Mouse (Mus musculus): ENCODE results near the gene Hoxd9. TPM values are rescaled to one million over a fixed set of nuclear protein-coding genes. Genes with fewer than 3 reads are reported as not detected.

The Hoxd9 gene
- polyA plus RNA-seq, 1 experiment from 2014 or later: not detected

GRCm38 (mm10) chr2:74655821-74656631 is 41.5 kb upstream of the Hoxd9 start:
- no peak for DNase-seq
- WGBS (ENCODE audit: insufficient replicate concordance): 2% methylated on average over 67 of the region's 69 CpGs

DNA sequence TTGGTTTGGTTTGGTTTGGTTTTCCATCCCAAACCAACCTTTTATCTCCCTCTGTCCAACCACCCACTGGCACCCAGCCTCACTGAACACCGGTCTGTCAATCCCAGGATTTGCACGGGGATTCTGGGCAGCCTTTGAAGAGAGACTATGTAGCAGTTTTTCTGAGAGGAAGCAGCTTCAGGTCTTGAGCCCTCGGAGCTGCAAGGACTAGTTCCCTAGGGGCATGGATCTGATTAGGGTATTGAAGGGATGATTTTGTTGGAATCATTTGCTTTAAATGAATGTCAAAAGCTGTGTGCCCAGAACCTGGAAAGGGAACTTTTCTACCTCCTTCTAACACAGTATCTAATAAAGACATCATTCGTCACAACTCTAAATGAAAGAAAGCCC is 40.9 kb upstream of the Hoxd9 start:
- WGBS (ENCODE audit: insufficient replicate concordance): 4% methylated on average over 4 of the region's 4 CpGs
- peaks cover 15% of the 10 kb centered on the region for H3K4me1 ChIP-seq (ENCODE audit: insufficient read depth)
- no peak overlapping the region for H3K4me3 ChIP-seq (ENCODE audit: low read depth, low read length)
- no peaks in the 10 kb centered on the region for H3K9me3 ChIP-seq (ENCODE audit: low read length)
- no peak for TF ChIP-seq CTCF (IDR thresholded peaks at IDR 0.05; ENCODE audit: low read depth)
- no peak for TF ChIP-seq EP300 (IDR thresholded peaks at IDR 0.05; ENCODE audit: low read depth)
- H3K9ac ChIP-seq (replicated peaks): no peak overlapping the region
- no peak overlapping the region for H3K27ac ChIP-seq (ENCODE audit: low read depth)
- ATAC-seq (no peak), DNase-seq (no peak)
- peaks cover 89% of the 10 kb centered on the region for H3K27me3 ChIP-seq (ENCODE audit: insufficient read depth, low read length)
- no peaks in the 10 kb centered on the region for H3K36me3 ChIP-seq (replicated peaks; ENCODE audit: insufficient read depth, low read length)
- H3K4me2 ChIP-seq (ENCODE audit: low read depth, low read length): no peak overlapping the region

More at GRCm38 (mm10) chr2:74655821-74656631, 41.5 kb upstream of the Hoxd9 start:
- H3K4me1 ChIP-seq (ENCODE audit: insufficient read depth): peaks cover 15% of the 10 kb centered on the region
- ATAC-seq: peak; percentile 33; the same call in 1 of the 2 replicates
- TF ChIP-seq CTCF (IDR thresholded peaks at IDR 0.05; ENCODE audit: low read depth) (no peak), EP300 (IDR thresholded peaks at IDR 0.05; ENCODE audit: low read depth) (no peak)
- H3K27me3 ChIP-seq (ENCODE audit: insufficient read depth, low read length): peaks cover 89% of the 10 kb centered on the region
- H3K9ac ChIP-seq (replicated peaks): no peak overlapping the region
- no peaks in the 10 kb centered on the region for H3K9me3 ChIP-seq (ENCODE audit: low read length)
- no peak overlapping the region for H3K27ac ChIP-seq (ENCODE audit: low read depth)
- no peaks in the 10 kb centered on the region for H3K36me3 ChIP-seq (replicated peaks; ENCODE audit: insufficient read depth, low read length)
- H3K4me2 ChIP-seq (ENCODE audit: low read depth, low read length): peak overlapping the region; percentile 60
- peak overlapping the region; percentile 44 for H3K4me3 ChIP-seq (ENCODE audit: low read depth, low read length)

DNA sequence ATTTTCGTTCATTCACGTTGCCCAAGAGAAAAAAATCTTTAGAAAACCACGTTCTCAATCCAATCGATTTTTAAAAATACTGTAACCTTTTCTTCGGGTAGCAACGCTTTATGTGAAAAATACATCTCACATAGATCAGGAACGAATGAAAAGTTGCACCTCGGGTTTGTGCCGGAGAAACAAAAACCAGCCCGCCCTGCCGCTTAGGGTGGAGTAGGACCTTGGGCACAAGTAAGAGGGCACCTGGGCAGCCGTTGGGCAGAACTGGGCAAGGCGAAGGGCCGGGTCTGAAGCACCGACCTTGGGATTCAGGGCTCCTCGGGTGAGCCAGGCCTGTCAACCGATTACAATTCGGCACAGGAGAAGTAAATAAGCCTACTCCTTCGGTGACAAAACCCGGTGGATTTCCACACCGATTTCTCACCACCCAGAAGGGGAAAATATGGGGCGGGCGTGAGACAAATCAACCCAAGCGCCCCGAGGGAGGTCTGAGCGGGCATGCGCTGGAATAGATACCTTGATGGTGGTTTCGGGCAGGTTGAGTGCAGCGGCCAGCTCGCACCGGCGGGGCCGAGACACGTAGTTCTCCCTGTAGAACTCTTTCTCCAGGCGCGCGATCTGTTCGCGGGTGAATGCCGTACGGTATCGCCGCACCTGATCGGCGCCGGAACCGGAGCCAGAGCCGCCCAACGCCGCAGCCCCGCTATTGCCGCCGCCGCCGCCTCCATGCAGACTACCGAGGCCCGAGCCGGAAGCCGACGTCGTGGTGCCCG is 40.1 kb upstream of the Hoxd9 start:
- no peak for TF ChIP-seq EP300 (IDR thresholded peaks at IDR 0.05; ENCODE audit: low read depth)
- no peak for TF ChIP-seq CTCF (IDR thresholded peaks at IDR 0.05; ENCODE audit: low read depth)
- Histone ChIP-seq H3K4me1 (ENCODE audit: insufficient read depth) (peaks cover 15% of the 10 kb centered on the region), H3K27ac (ENCODE audit: low read depth) (no peak overlapping the region), H3K9ac (replicated peaks) (no peak overlapping the region), H3K36me3 (replicated peaks; ENCODE audit: insufficient read depth, low read length) (no peaks in the 10 kb centered on the region), H3K4me3 (ENCODE audit: low read depth, low read length) (peak overlapping the region; percentile 22), H3K4me2 (ENCODE audit: low read depth, low read length) (peak overlapping the region; percentile 51), H3K9me3 (ENCODE audit: low read length) (no peaks in the 10 kb centered on the region), H3K27me3 (ENCODE audit: insufficient read depth, low read length) (peaks cover 89% of the 10 kb centered on the region)
- DNase-seq: no peak
- no peak for ATAC-seq
- 3% methylated on average over 62 of the region's 62 CpGs for WGBS (ENCODE audit: insufficient replicate concordance)

- Histone ChIP-seq H3K4me2 (ENCODE audit: low read depth, low read length) (peak overlapping the region; percentile 51; the same call in 1 of the 2 replicates), H3K9ac (replicated peaks) (no peak overlapping the region), H3K9me3 (ENCODE audit: low read length) (no peaks in the 10 kb centered on the region), H3K4me1 (ENCODE audit: insufficient read depth) (peaks cover 15% of the 10 kb centered on the region), H3K27ac (ENCODE audit: low read depth) (no peak overlapping the region), H3K4me3 (ENCODE audit: low read depth, low read length) (peak overlapping the region; percentile 22; the same call in 1 of the 2 replicates), H3K27me3 (ENCODE audit: insufficient read depth, low read length) (peaks cover 94% of the 10 kb centered on the region), H3K36me3 (replicated peaks; ENCODE audit: insufficient read depth, low read length) (no peaks in the 10 kb centered on the region)
- DNase-seq (no peak), ATAC-seq (no peak)
- WGBS (ENCODE audit: insufficient replicate concordance): 2% methylated on average over 15 of the region's 15 CpGs
- TF ChIP-seq CTCF (IDR thresholded peaks at IDR 0.05; ENCODE audit: low read depth) (no peak), EP300 (IDR thresholded peaks at IDR 0.05; ENCODE audit: low read depth) (no peak)
Observed at GRCm38 (mm10) chr2:74658024-74658666, 39.4 kb upstream of the Hoxd9 start.

DNA sequence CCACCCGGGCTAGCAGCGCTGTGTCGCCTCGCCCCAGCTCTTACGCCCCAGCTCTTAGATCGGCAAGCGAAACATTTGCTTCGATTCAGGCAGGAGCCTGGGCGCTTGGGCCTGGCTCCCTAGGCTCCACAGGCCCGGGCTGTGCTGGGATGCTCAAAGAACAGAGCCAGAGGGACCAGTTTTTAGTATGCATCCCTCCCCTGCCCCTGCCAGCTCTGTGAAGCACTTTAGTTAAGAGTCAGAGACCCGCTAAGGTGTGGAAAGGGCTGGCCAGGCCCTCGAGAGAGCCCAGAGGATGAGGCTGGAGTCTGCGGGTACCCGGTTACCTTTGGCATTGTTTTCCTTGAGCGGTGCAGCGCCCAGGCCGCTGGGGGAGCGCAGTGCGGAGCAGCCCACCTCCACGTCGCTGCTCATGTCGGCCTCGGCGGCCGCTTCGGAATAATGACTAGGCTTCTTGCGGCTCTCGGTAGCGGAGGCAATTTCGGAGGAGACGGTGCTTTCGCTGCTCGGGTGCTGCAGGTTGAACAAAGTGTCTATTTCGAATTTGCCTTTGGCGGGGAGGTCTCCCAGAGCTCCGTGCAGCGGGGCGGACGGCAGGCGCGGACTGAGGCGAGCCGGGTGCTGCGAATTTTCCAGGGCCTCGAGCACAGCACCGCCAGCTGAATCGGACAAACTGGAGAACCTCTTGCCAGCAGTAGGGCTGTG is 38.7 kb upstream of the Hoxd9 start:
- 3% methylated on average over 47 of the region's 47 CpGs for WGBS (ENCODE audit: insufficient replicate concordance)
- Histone ChIP-seq H3K4me1 (ENCODE audit: insufficient read depth) (peaks cover 15% of the 10 kb centered on the region), H3K27ac (ENCODE audit: low read depth) (no peak overlapping the region), H3K27me3 (ENCODE audit: insufficient read depth, low read length) (peaks cover 98% of the 10 kb centered on the region), H3K9ac (replicated peaks) (no peak overlapping the region), H3K4me3 (ENCODE audit: low read depth, low read length) (no peak overlapping the region), H3K4me2 (ENCODE audit: low read depth, low read length) (no peak overlapping the region), H3K9me3 (ENCODE audit: low read length) (no peaks in the 10 kb centered on the region), H3K36me3 (replicated peaks; ENCODE audit: insufficient read depth, low read length) (no peaks in the 10 kb centered on the region)
- TF ChIP-seq EP300 (IDR thresholded peaks at IDR 0.05; ENCODE audit: low read depth) (no peak), CTCF (IDR thresholded peaks at IDR 0.05; ENCODE audit: low read depth) (no peak)
- no peak for ATAC-seq
- DNase-seq: no peak
